8 mouse cellular contexts compared by ENCODE assay signal in the genomic region with DNA sequence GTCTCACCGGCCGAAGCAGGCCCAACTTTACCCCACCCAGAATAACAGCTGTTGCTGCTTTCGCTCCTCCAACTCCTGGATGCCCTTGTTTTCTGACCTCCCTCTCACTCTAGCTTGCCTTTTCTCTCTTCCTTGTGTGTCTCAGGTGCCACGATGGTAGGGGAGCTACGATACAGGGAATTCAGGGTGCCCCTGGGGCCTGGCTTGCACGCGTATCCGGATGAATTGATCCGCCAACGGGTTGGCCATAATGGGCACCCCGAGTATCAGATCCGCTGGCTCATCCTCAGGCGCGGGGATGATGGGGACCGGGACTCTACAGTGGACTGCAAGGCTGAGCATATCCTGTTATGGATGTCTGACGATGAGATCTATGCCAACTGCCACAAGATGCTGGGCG. TPM values are rescaled to one million over a fixed set of nuclear protein-coding genes. Genes with fewer than 3 reads are reported as not detected.
DNase-seq lines count a peak whose midpoint lies in the region; ATAC-seq and TF ChIP-seq lines count a peak whose summit lies in the region.

No protein-coding gene starts in this region.

- TF ChIP-seq CTCF in layer of hippocampus, adult 2 months (conservative IDR thresholded peaks at IDR 0.05), result no peak
- TF ChIP-seq CTCF in midbrain, postnatal 0 days (IDR thresholded peaks at IDR 0.05), result no peak

- peak overlapping the region; percentile 96 for H3K9ac ChIP-seq in embryonic facial prominence, embryonic 11.5 days (replicated peaks; ENCODE audit: low read length)
- H3K9ac ChIP-seq in hindbrain, embryonic 16.5 days (ENCODE audit: low read depth, low read length), result peak overlapping the region; percentile 91
- peak overlapping the region; percentile 87 for H3K9ac ChIP-seq in midbrain, postnatal 0 days (replicated peaks; ENCODE audit: low read length, poor library complexity, severe bottlenecking)

- H3K27me3 ChIP-seq in embryonic facial prominence, embryonic 11.5 days (ENCODE audit: control insufficient read depth, insufficient read depth, low read length), result no peaks in the 10 kb centered on the region
- no peaks in the 10 kb centered on the region for H3K27me3 ChIP-seq in hindbrain, embryonic 16.5 days (replicated peaks; ENCODE audit: control insufficient read depth, insufficient read depth, low read length)
- no peaks in the 10 kb centered on the region for H3K27me3 ChIP-seq in midbrain, postnatal 0 days (ENCODE audit: insufficient read depth, low read length)

- H3K4me1 ChIP-seq in embryonic facial prominence, embryonic 11.5 days (ENCODE audit: control insufficient read depth, insufficient read depth, low read length), result peaks cover 13% of the 10 kb centered on the region
- H3K4me1 ChIP-seq in hindbrain, embryonic 16.5 days (ENCODE audit: control insufficient read depth, insufficient read depth, low read depth, low read length), result peaks cover 26% of the 10 kb centered on the region
- peaks cover 12% of the 10 kb centered on the region; the same call in 1 of the 2 replicates for H3K4me1 ChIP-seq in midbrain, postnatal 0 days (ENCODE audit: insufficient read depth, low read length)

- WGBS in embryonic facial prominence, embryonic 11.5 days, result 75% methylated on average over 17 of the region's 17 CpGs
- WGBS in hindbrain, embryonic 16.5 days, result 78% methylated on average over 17 of the region's 17 CpGs
- WGBS in midbrain, postnatal 0 days, result 78% methylated on average over 17 of the region's 17 CpGs

- no peaks in the 10 kb centered on the region for H3K9me3 ChIP-seq in embryonic facial prominence, embryonic 11.5 days (replicated peaks; ENCODE audit: control insufficient read depth, low read length)
- H3K9me3 ChIP-seq in hindbrain, embryonic 16.5 days (ENCODE audit: control insufficient read depth, low read length), result no peaks in the 10 kb centered on the region
- no peaks in the 10 kb centered on the region for H3K9me3 ChIP-seq in midbrain, postnatal 0 days (ENCODE audit: low read length)

- peaks cover 10% of the 10 kb centered on the region for H3K36me3 ChIP-seq in embryonic facial prominence, embryonic 11.5 days (replicated peaks; ENCODE audit: control insufficient read depth, insufficient read depth, low read depth, low read length)
- H3K36me3 ChIP-seq in hindbrain, embryonic 16.5 days (ENCODE audit: control insufficient read depth, insufficient read depth, low read length), result peaks cover 20% of the 10 kb centered on the region
- H3K36me3 ChIP-seq in midbrain, postnatal 0 days (ENCODE audit: insufficient read depth, low read length), result peaks cover 34% of the 10 kb centered on the region

- H3K4me2 ChIP-seq in embryonic facial prominence, embryonic 11.5 days (ENCODE audit: low read depth, low read length), result peak overlapping the region; percentile 84
- H3K4me2 ChIP-seq in hindbrain, embryonic 16.5 days (ENCODE audit: low read length), result peak overlapping the region; percentile 91
- peak overlapping the region; percentile 80 for H3K4me2 ChIP-seq in midbrain, postnatal 0 days (ENCODE audit: low read depth, low read length, poor library complexity, severe bottlenecking)

- ATAC-seq in embryonic facial prominence, embryonic 11.5 days (replicated peaks; ENCODE audit: insufficient number of reproducible peaks, low FRiP score, low TSS enrichment, low read depth), result no peak
- ATAC-seq in hindbrain, embryonic 16.5 days, result no peak
- no peak for ATAC-seq in midbrain, postnatal 0 days (ENCODE audit: low FRiP score)

- H3K4me3 ChIP-seq in layer of hippocampus, adult 2 months, result peak overlapping the region; percentile 87
- H3K4me3 ChIP-seq in embryonic facial prominence, embryonic 11.5 days (ENCODE audit: low read depth, low read length), result peak overlapping the region; percentile 68
- peak overlapping the region; percentile 70 for H3K4me3 ChIP-seq in hindbrain, embryonic 16.5 days (ENCODE audit: low read length)
- peak overlapping the region; percentile 50 for H3K4me3 ChIP-seq in midbrain, postnatal 0 days (ENCODE audit: low read depth, low read length)

- H3K27ac ChIP-seq in layer of hippocampus, adult 2 months, result peak overlapping the region; percentile 92; the same call in 1 of the 2 replicates
- peak overlapping the region; percentile 93 for H3K27ac ChIP-seq in embryonic facial prominence, embryonic 11.5 days (replicated peaks; ENCODE audit: low read depth, low read length)
- H3K27ac ChIP-seq in hindbrain, embryonic 16.5 days (ENCODE audit: low read depth, low read length), result peak overlapping the region; percentile 95
- peak overlapping the region; percentile 91 for H3K27ac ChIP-seq in midbrain, postnatal 0 days (ENCODE audit: low read depth, low read length)

- no peak for DNase-seq in layer of hippocampus, adult 2 months (ENCODE audit: low spot score in 2 of 2)
- DNase-seq in layer of hippocampus, adult 9-11 months, result no peak
- DNase-seq in embryonic facial prominence, embryonic 11.5 days (ENCODE audit: low spot score), result no peak
- DNase-seq in midbrain, postnatal 0 days (ENCODE audit: low spot score), result no peak
- no peak for DNase-seq in adrenal gland, postnatal 10 days
- DNase-seq in urinary bladder, postnatal 25 days (ENCODE audit: low spot score), result no peak
- no peak for DNase-seq in adrenal gland, postnatal 25 days

RNA-seq across cellular contexts. Expression of a gene that starts 1.2 kb away (rescaled TPM):
- total RNA-seq in layer of hippocampus, adult 2 months (2021), result 10 to 100 TPM; 19.1 to 20.4 TPM
- 27.9 and 28.1 TPM in 2 replicates for polyA plus RNA-seq in embryonic facial prominence, embryonic 11.5 days (2014; fragmentation: Nextera tagmentation; extraction: Ambion mirVana)
- polyA plus RNA-seq in hindbrain, embryonic 16.5 days (2015; fragmentation: Nextera tagmentation; extraction: Ambion mirVana), result 39.9 and 45.4 TPM in 2 replicates
- 83.5 and 92.4 TPM in 2 replicates for total RNA-seq in midbrain, postnatal 0 days (2014; rRNA removed)
- 26.2 and 26.6 TPM in 2 replicates for polyA plus RNA-seq in midbrain, postnatal 0 days (2015; fragmentation: Nextera tagmentation; extraction: Ambion mirVana)
- 10 to 100 TPM; 48.5 to 61.7 TPM for total RNA-seq in adrenal gland, postnatal 10 days (2021)
- 41.3 and 51.4 TPM in 2 replicates for total RNA-seq in adrenal gland, postnatal 25 days (2021)

RNA-seq across cellular contexts. Expression of a gene that starts 5.3 kb away (rescaled TPM):
- total RNA-seq in layer of hippocampus, adult 2 months (2021), result 10 to 100 TPM; 52.2 to 53.5 TPM
- polyA plus RNA-seq in embryonic facial prominence, embryonic 11.5 days (2014; fragmentation: Nextera tagmentation; extraction: Ambion mirVana), result 114 and 117 TPM in 2 replicates
- 64.5 and 73.7 TPM in 2 replicates for polyA plus RNA-seq in hindbrain, embryonic 16.5 days (2015; fragmentation: Nextera tagmentation; extraction: Ambion mirVana)
- 46.7 and 47.4 TPM in 2 replicates for total RNA-seq in midbrain, postnatal 0 days (2014; rRNA removed)
- polyA plus RNA-seq in midbrain, postnatal 0 days (2015; fragmentation: Nextera tagmentation; extraction: Ambion mirVana), result 85.5 and 85.7 TPM in 2 replicates
- 100 to 1,000 TPM; 142 to 147 TPM for total RNA-seq in adrenal gland, postnatal 10 days (2021)
- 96.4 and 119 TPM in 2 replicates for total RNA-seq in adrenal gland, postnatal 25 days (2021)

RNA-seq across cellular contexts. Expression of a gene that starts 5.5 kb away (rescaled TPM):
- total RNA-seq in layer of hippocampus, adult 2 months (2021), result 10 to 100 TPM; 19.0 to 20.1 TPM
- polyA plus RNA-seq in embryonic facial prominence, embryonic 11.5 days (2014; fragmentation: Nextera tagmentation; extraction: Ambion mirVana), result 17.7 and 22.5 TPM in 2 replicates
- 32.3 and 34.1 TPM in 2 replicates for polyA plus RNA-seq in hindbrain, embryonic 16.5 days (2015; fragmentation: Nextera tagmentation; extraction: Ambion mirVana)
- 24.5 and 28.5 TPM in 2 replicates for total RNA-seq in midbrain, postnatal 0 days (2014; rRNA removed)
- polyA plus RNA-seq in midbrain, postnatal 0 days (2015; fragmentation: Nextera tagmentation; extraction: Ambion mirVana), result 20.0 and 22.2 TPM in 2 replicates
- total RNA-seq in adrenal gland, postnatal 10 days (2021), result 10 to 100 TPM; 31.9 to 34.9 TPM
- 38.4 and 49.7 TPM in 2 replicates for total RNA-seq in adrenal gland, postnatal 25 days (2021)

RNA-seq across cellular contexts. Expression of a gene that starts 22.0 kb away (rescaled TPM):
- 1 to 10 TPM; 8.5 to 8.8 TPM for total RNA-seq in layer of hippocampus, adult 2 months (2021)
- 25.7 and 34.5 TPM in 2 replicates for polyA plus RNA-seq in embryonic facial prominence, embryonic 11.5 days (2014; fragmentation: Nextera tagmentation; extraction: Ambion mirVana)
- 25.9 and 36.1 TPM in 2 replicates for polyA plus RNA-seq in hindbrain, embryonic 16.5 days (2015; fragmentation: Nextera tagmentation; extraction: Ambion mirVana)
- 61.8 and 62.6 TPM in 2 replicates for total RNA-seq in midbrain, postnatal 0 days (2014; rRNA removed)
- polyA plus RNA-seq in midbrain, postnatal 0 days (2015; fragmentation: Nextera tagmentation; extraction: Ambion mirVana), result 22.5 and 22.9 TPM in 2 replicates
- 10 to 100 TPM; 19.6 to 21.4 TPM for total RNA-seq in adrenal gland, postnatal 10 days (2021)
- total RNA-seq in adrenal gland, postnatal 25 days (2021), result 8.0 and 16.8 TPM in 2 replicates

RNA-seq across cellular contexts. Expression of a gene that starts 22.9 kb away (rescaled TPM):
- total RNA-seq in layer of hippocampus, adult 2 months (2021), result 10 to 100 TPM; 15.8 to 16.8 TPM
- polyA plus RNA-seq in embryonic facial prominence, embryonic 11.5 days (2014; fragmentation: Nextera tagmentation; extraction: Ambion mirVana), result 54.0 and 61.6 TPM in 2 replicates
- 51.4 and 54.8 TPM in 2 replicates for polyA plus RNA-seq in hindbrain, embryonic 16.5 days (2015; fragmentation: Nextera tagmentation; extraction: Ambion mirVana)
- 26.9 and 27.6 TPM in 2 replicates for total RNA-seq in midbrain, postnatal 0 days (2014; rRNA removed)
- polyA plus RNA-seq in midbrain, postnatal 0 days (2015; fragmentation: Nextera tagmentation; extraction: Ambion mirVana), result 47.1 and 52.2 TPM in 2 replicates
- 10 to 100 TPM; 24.0 to 27.1 TPM for total RNA-seq in adrenal gland, postnatal 10 days (2021)
- total RNA-seq in adrenal gland, postnatal 25 days (2021), result 26.8 and 33.4 TPM in 2 replicates
